Mouse (Mus musculus) heart, postnatal 0 days (tissue): ENCODE measurements around the gene Arid1a. TPM values are rescaled to one million over a fixed set of nuclear protein-coding genes. Genes with fewer than 3 reads are reported as not detected.

Experiments used
- ATAC-seq: fragments of 200-750 bp; cut with Nextera tagmentation; 2 replicates; pipeline ENCODE4 v1.8.0; 2017; ENCODE audit warnings: low read depth, moderate number of reproducible peaks, moderate library complexity; ENCODE audit not compliant: insufficient read depth
- DNase-seq: peaks from one replicate; pipeline ENCODE4 v3.0.0-alpha.2; 2016; ENCODE audit warnings: low spot score
- H3K27ac ChIP-seq: fragments of 300-500 bp; sonication (generic); 2 replicates; pipeline ENCODE4 v1.5.1; 2014; ENCODE audit warnings: low read depth, mild to moderate bottlenecking
- H3K27me3 ChIP-seq: fragments of 300-500 bp; sonication (generic); 2 replicates; pipeline ENCODE4 v1.6.1; 2014; ENCODE audit warnings: low read length, mixed read lengths; ENCODE audit not compliant: control insufficient read depth, insufficient read depth
- H3K36me3 ChIP-seq: fragments of 300-500 bp; sonication (generic); replicated peaks from 2 replicates; pipeline ENCODE4 v1.6.1; 2014; ENCODE audit warnings: low read length, mixed read lengths; ENCODE audit not compliant: control insufficient read depth, insufficient read depth
- H3K4me1 ChIP-seq: fragments of 300-500 bp; sonication (generic); 2 replicates; pipeline ENCODE4 v1.6.1; 2014; ENCODE audit warnings: antibody characterized with exemption; ENCODE audit not compliant: control insufficient read depth, insufficient read depth
- H3K4me2 ChIP-seq: fragments of 300-500 bp; sonication (generic); 2 replicates; pipeline ENCODE4 v1.6.1; 2014; ENCODE audit warnings: low read depth, mild to moderate bottlenecking, low read length, moderate library complexity
- H3K4me3 ChIP-seq: fragments of 300-500 bp; sonication (generic); 2 replicates; pipeline ENCODE4 v1.5.1; 2014; ENCODE audit warnings: low read depth, low read length
- H3K9ac ChIP-seq: fragments of 300-500 bp; sonication (generic); replicated peaks from 2 replicates; pipeline ENCODE4 v1.6.1; 2014; ENCODE audit warnings: low read depth, low read length, mixed read lengths
- H3K9me3 ChIP-seq: fragments of 300-500 bp; sonication (generic); replicated peaks from 2 replicates; pipeline ENCODE4 v1.6.1; 2016; ENCODE audit warnings: low read length; ENCODE audit not compliant: control insufficient read depth
- CTCF ChIP-seq: IDR thresholded peaks from 2 replicates; pipeline ENCODE4 v1.5.1; 2016; ENCODE audit warnings: antibody characterized with exemption, control low read depth, low read depth
- EP300 ChIP-seq: IDR thresholded peaks from 2 replicates; pipeline ENCODE4 v1.6.1; 2016; ENCODE audit warnings: antibody characterized with exemption, low read depth
- WGBS: fragments of 180-500 bp; shearing (Covaris S2); extraction: QIAGEN DNeasy Blood & Tissue Kit; methylation state at CpG from one replicate; pipeline ENCODE4 v1.1.7; 2014; 5-methylcytosine and 5-hydroxymethylcytosine counted together
- polyA plus RNA-seq: library from polyadenylated mRNA; unstranded; fragments of >200 nt; fragmentation: Nextera tagmentation; extraction: Ambion mirVana; gene quantifications from 2 replicates; pipeline ENCODE4 v1.2.1, GENCODE M21; 2015
- total RNA-seq: library from RNA; depleted of rRNA; stranded (reverse); fragments of >200 nt; gene quantifications from 2 replicates; pipeline ENCODE4 v1.2.3, GENCODE M21; 2014; ENCODE audit warnings: low replicate concordance

Gene Arid1a
- total and polyA plus RNA-seq, 2 experiments from 2014 or later = 9.7 to 27.9 TPM

- Histone ChIP-seq H3K9ac (no peak overlapping the region), H3K27ac (no peak overlapping the region), H3K27me3 (no peaks in the 10 kb centered on the region), H3K36me3 (no peaks in the 10 kb centered on the region), H3K9me3 (no peaks in the 10 kb centered on the region), H3K4me1 (no peaks in the 10 kb centered on the region), H3K4me3 (no peak overlapping the region), H3K4me2 (no peak overlapping the region)
- no peak for DNase-seq
- 65% methylated on average over 3 of the region's 3 CpGs for WGBS
- ATAC-seq = no peak
- TF ChIP-seq EP300 (no peak), CTCF (no peak)
Observed at GRCm38 (mm10) chr4:133769157-133769556, 12.6 kb upstream of the Arid1a start.

GRCm38 (mm10) chr4:133763112-133763511, 6.5 kb upstream of the Arid1a start:
- Histone ChIP-seq H3K9ac (no peak overlapping the region), H3K27me3 (no peaks in the 10 kb centered on the region), H3K9me3 (no peaks in the 10 kb centered on the region), H3K36me3 (no peaks in the 10 kb centered on the region), H3K4me2 (no peak overlapping the region), H3K27ac (no peak overlapping the region), H3K4me1 (no peaks in the 10 kb centered on the region), H3K4me3 (no peak overlapping the region)
- no peak for ATAC-seq
- TF ChIP-seq CTCF = no peak
- no peak for TF ChIP-seq EP300
- 65% methylated on average over 6 of the region's 6 CpGs for WGBS
- DNase-seq = no peak

- no peak overlapping the region for H3K27ac ChIP-seq
- TF ChIP-seq CTCF (no peak), EP300 (no peak)
- peaks cover 18% of the 10 kb centered on the region for H3K4me1 ChIP-seq
- H3K36me3 ChIP-seq = no peaks in the 10 kb centered on the region
- no peak for DNase-seq
- no peaks in the 10 kb centered on the region for H3K9me3 ChIP-seq
- no peak overlapping the region for H3K4me2 ChIP-seq
- no peak overlapping the region for H3K4me3 ChIP-seq
- ATAC-seq = no peak
- no peak overlapping the region for H3K9ac ChIP-seq
- WGBS = 81% methylated on average over 8 of the region's 8 CpGs
- H3K27me3 ChIP-seq = no peaks in the 10 kb centered on the region
Observed at GRCm38 (mm10) chr4:133759659-133760058, 3.1 kb upstream of the Arid1a start.

- H3K4me3 ChIP-seq = peak overlapping the region; percentile 57
- under 1% methylated on average over 38 of the region's 38 CpGs for WGBS
- H3K4me2 ChIP-seq = peak overlapping the region; percentile 76
- no peaks in the 10 kb centered on the region for H3K27me3 ChIP-seq
- no peaks in the 10 kb centered on the region for H3K36me3 ChIP-seq
- H3K4me1 ChIP-seq = peaks cover 19% of the 10 kb centered on the region
- ATAC-seq = peak; percentile 44
- no peaks in the 10 kb centered on the region for H3K9me3 ChIP-seq
- peak; percentile 65; the same call in 1 of the 2 replicates for TF ChIP-seq EP300
- TF ChIP-seq CTCF = no peak
- H3K27ac ChIP-seq = peak overlapping the region; percentile 99
- peak; percentile 94 for DNase-seq
- H3K9ac ChIP-seq = peak overlapping the region; percentile 69
Observed at GRCm38 (mm10) chr4:133757269-133757835, 783 bp upstream of the Arid1a start.

GRCm38 (mm10) chr4:133755861-133756371, 653 bp downstream of the Arid1a start:
- Histone ChIP-seq H3K9me3 (no peaks in the 10 kb centered on the region), H3K4me1 (peaks cover 20% of the 10 kb centered on the region), H3K4me3 (peak overlapping the region; percentile 57), H3K9ac (peak overlapping the region; percentile 54; the same call in 1 of the 2 replicates), H3K36me3 (no peaks in the 10 kb centered on the region), H3K4me2 (peak overlapping the region; percentile 76), H3K27me3 (no peaks in the 10 kb centered on the region), H3K27ac (peak overlapping the region; percentile 99)
- DNase-seq = no peak
- no peak for ATAC-seq
- TF ChIP-seq EP300 (no peak), CTCF (no peak)
- 22% methylated on average over 11 of the region's 11 CpGs for WGBS
